Mouse (Mus musculus) MEL (cell line): ENCODE measurements around the gene Pla2g12a.

Experiments
- CTCF ChIP-seq, 3 experiments: IDR thresholded peaks in 2 of 3; conservative IDR thresholded peaks in 1 of 3; 2 replicates each; pipeline ENCODE4 v1.5.1; 2011 to 2012; ENCODE audit warnings: low read length in 3 of 3, low read depth in 2 of 3, mild to moderate bottlenecking in 2 of 3, improper control_type of control experiment in 1 of 3, inconsistent platforms in 1 of 3, mixed read lengths in 1 of 3, moderate library complexity in 1 of 3; ENCODE audit not compliant: control insufficient read depth in 1 of 3, insufficient read depth in 1 of 3, poor library complexity in 1 of 3, severe bottlenecking in 1 of 3
- GATA1 ChIP-seq: IDR thresholded peaks from 2 replicates; pipeline ENCODE4 v1.6.1; 2011; ENCODE audit warnings: low read depth, low read length, improper control_type of control experiment
- MAX ChIP-seq: IDR thresholded peaks from 2 replicates; pipeline ENCODE4 v1.6.1; 2011; ENCODE audit warnings: low read length, improper control_type of control experiment
- MXI1 ChIP-seq: IDR thresholded peaks from 2 replicates; pipeline ENCODE4 v1.6.1; 2011; ENCODE audit warnings: mild to moderate bottlenecking, low read depth, low read length, improper control_type of control experiment
- NRF1 ChIP-seq: IDR thresholded peaks from 2 replicates; pipeline ENCODE4 v1.6.1; 2014; ENCODE audit warnings: low read depth, mild to moderate bottlenecking, inconsistent platforms, low read length, improper control_type of control experiment, moderate library complexity; ENCODE audit not compliant: poor library complexity, insufficient read depth, severe bottlenecking
- POLR2A ChIP-seq, 2 experiments: IDR thresholded peaks; 2 replicates each; pipeline ENCODE4 v1.6.1; 2011 to 2012; ENCODE audit warnings: low read length in 2 of 2, mild to moderate bottlenecking in 2 of 2, control low read depth in 1 of 2, improper control_type of control experiment in 1 of 2, low read depth in 1 of 2, moderate library complexity in 1 of 2; ENCODE audit not compliant: control insufficient read depth in 1 of 2, insufficient read depth in 1 of 2, poor library complexity in 1 of 2
- RCOR1 ChIP-seq: IDR thresholded peaks from 2 replicates; pipeline ENCODE4 v1.6.1; 2012; ENCODE audit warnings: low read depth, mild to moderate bottlenecking, inconsistent platforms, low read length, improper control_type of control experiment
- SIN3A ChIP-seq: IDR thresholded peaks from 2 replicates; pipeline ENCODE4 v1.6.1; 2012; ENCODE audit warnings: low read length, improper control_type of control experiment, inconsistent platforms
- TCF12 ChIP-seq: IDR thresholded peaks from 2 replicates; pipeline ENCODE4 v1.6.1; 2014; ENCODE audit warnings: low read depth, mild to moderate bottlenecking, inconsistent platforms, low read length, improper control_type of control experiment, moderate library complexity
- USF1 ChIP-seq: IDR thresholded peaks from 2 replicates; pipeline ENCODE4 v1.6.1; 2014; ENCODE audit warnings: low read depth, mild to moderate bottlenecking, inconsistent platforms, low read length, improper control_type of control experiment, moderate library complexity
- USF2 ChIP-seq, 2 experiments: IDR thresholded peaks; 2 replicates each; pipeline ENCODE4 v1.6.1; 2011 to 2012; ENCODE audit warnings: improper control_type of control experiment in 2 of 2, low read length in 2 of 2, borderline replicate concordance in 1 of 2, inconsistent platforms in 1 of 2, low read depth in 1 of 2, mild to moderate bottlenecking in 1 of 2; ENCODE audit not compliant: insufficient read depth in 1 of 2
- ZNF384 ChIP-seq: IDR thresholded peaks from 2 replicates; pipeline ENCODE4 v1.6.1; 2012; ENCODE audit warnings: low read depth, mild to moderate bottlenecking, inconsistent platforms, low read length, improper control_type of control experiment

DNA sequence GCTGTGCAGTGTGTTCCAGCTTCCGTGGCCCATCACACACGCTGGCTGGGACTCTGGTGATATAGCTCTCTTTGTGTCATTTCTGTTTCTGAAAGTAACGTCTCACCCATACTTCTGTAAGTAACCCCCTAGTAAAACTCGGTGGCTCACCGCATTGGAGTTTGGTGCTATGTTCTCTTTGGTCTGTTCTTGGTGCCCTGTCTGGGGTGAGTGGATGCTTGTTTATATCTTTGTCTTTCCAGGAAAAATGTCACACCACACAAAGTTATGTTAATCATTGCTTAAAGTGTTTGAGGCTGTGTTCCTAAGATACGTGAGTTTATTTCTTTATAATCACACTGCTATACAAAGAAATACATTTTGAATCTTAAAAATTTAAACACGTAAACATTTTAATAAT, 31.6 kb upstream of the Pla2g12a start:
- TF ChIP-seq CTCF (IDR thresholded peaks at IDR 0.05 in 2 of 3, conservative IDR thresholded peaks at IDR 0.05 in 1 of 3; ENCODE audit: control insufficient read depth in 1 of 3, insufficient read depth in 1 of 3, low read depth in 2 of 3, low read length in 3 of 3, poor library complexity in 1 of 3, severe bottlenecking in 1 of 3) (no peak), GATA1 (no peak), MAX (no peak), POLR2A (IDR thresholded peaks at IDR 0.05; ENCODE audit: control insufficient read depth in 1 of 2, insufficient read depth in 1 of 2, low read depth in 1 of 2, low read length in 2 of 2, poor library complexity in 1 of 2) (no peak), MXI1 (no peak), SIN3A (no peak), NRF1 (no peak), USF1 (no peak), USF2 (IDR thresholded peaks at IDR 0.05; ENCODE audit: borderline replicate concordance in 1 of 2, insufficient read depth in 1 of 2, low read depth in 1 of 2, low read length in 2 of 2) (no peak), ZNF384 (no peak), RCOR1 (no peak), TCF12 (no peak)
